Mouse (Mus musculus) leukemia stem cell, adult 10-12 weeks (primary cell): Measurements from ENCODE around the gene Fhod1. TPM values are rescaled to one million over a fixed set of nuclear protein-coding genes. Genes with fewer than 3 reads are reported as not detected.

ENCODE experiments used
- polyA plus RNA-seq: library from polyadenylated mRNA; stranded (reverse); fragments of >175 nt; gene quantifications from 2 replicates; pipeline ENCODE4 v1.2.3, GENCODE M21; 2012; ENCODE audit warnings: low replicate concordance

The Fhod1 gene
- 12.1 and 15.3 TPM in 2 replicates for polyA plus RNA-seq

DNA sequence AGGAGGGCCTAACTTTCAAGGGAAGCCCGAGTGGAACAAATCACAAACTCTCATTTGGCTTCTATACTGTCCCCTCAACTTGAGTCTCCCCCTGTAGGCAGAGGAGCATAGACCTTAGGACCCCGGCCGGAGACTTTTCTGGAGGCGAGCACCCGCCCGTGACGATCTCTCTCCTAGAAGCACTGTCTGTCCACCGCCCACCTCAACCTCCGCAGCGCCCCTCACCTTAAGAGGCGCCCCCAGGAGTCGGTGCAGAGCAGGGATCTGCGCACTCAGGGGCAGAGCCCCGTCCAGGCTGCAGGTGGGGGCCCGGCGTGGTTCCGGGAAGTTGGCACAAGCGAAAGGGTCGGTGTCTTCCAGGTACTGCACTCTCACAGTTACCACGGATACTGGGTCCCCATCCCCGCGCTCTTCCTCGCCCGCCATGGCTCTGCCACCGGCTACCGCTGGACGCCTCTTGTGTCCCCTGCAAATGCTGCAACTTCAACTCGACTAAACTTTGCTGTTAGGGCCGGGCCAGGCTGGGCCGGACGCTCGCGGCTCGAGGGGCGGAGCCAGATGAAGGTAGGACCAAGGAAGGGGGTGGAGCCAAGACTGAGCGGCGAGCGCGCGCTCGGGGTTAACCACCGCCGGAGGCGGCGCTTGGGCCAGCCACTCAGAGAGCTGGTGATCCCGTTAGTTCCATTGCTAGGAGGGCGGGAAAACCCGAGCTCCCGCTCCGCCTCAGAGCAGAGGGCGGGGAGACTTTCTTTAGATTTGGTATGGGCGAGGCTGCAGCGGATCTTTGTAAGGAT, at the start of gene Fhod1:
Gene Fhod1, minus strand, starts transcription at position 526 of the 794 bp plus-strand sequence.

GRCm38 (mm10) chr8:105373032-105373431, 25.3 kb upstream of the Fhod1 start, which contains the start of gene Plekhg4:
Gene Plekhg4 (plus strand): TSS chr8:105373274.

GRCm38 (mm10) chr8:105348450-105349095, 820 bp upstream of the Fhod1 start, which contains the start of gene Slc9a5:
Gene Slc9a5 (plus strand): TSS chr8:105348843.

GRCm38 (mm10) chr8:105326141-105326672, 21.5 kb downstream of the Fhod1 start, which contains the start of the genes Lrrc29 and Tmem208:
Gene Lrrc29 (minus strand): TSS chr8:105326278.
Gene Tmem208 (plus strand): TSS chr8:105326354.

GRCm38 (mm10) chr8:105305211-105306145, 42.3 kb downstream of the Fhod1 start, which contains the start of gene Elmo3:
Gene Elmo3 (plus strand): TSS chr8:105305601.

GRCm38 (mm10) chr8:105297511-105298192, 50.1 kb downstream of the Fhod1 start, which contains the start of gene E2f4:
Gene E2f4 (plus strand): TSS chr8:105297663.

DNA sequence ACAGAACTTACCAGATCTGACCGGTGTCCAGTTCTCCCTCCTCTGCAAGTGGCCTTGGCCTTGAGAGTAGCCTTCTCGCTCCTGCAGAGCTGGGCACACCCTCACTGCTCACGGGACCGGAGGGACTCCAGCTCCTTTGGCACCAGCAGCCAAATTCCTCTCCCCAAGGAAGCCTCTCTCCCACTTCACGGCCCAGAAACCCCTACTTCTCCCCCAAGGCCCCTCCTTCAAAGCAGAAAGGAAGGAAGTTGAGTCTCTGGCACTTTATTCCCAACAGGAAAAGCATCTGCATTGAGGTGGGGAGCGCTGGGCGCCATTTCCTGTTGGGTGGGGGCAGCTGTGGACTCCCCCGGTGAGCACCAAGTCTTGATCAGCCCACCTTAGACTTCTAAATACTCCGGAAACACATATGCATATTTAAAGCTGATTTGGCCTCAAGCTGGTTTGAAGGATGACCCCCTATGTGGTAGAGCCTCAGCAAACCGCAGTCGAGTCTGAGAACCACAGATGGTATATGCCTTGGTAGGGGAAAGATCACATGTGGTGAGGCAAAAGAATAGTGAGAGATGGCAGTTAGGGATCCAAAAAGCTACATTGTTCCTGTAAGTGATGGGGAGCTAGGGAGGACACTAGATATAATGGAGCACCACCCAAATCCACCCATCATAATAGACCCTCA, 51.7 kb downstream of the Fhod1 start, which contains the start of gene Exoc3l:
Gene Exoc3l, minus strand, starts transcription at position 207 of the 679 bp plus-strand sequence.

DNA sequence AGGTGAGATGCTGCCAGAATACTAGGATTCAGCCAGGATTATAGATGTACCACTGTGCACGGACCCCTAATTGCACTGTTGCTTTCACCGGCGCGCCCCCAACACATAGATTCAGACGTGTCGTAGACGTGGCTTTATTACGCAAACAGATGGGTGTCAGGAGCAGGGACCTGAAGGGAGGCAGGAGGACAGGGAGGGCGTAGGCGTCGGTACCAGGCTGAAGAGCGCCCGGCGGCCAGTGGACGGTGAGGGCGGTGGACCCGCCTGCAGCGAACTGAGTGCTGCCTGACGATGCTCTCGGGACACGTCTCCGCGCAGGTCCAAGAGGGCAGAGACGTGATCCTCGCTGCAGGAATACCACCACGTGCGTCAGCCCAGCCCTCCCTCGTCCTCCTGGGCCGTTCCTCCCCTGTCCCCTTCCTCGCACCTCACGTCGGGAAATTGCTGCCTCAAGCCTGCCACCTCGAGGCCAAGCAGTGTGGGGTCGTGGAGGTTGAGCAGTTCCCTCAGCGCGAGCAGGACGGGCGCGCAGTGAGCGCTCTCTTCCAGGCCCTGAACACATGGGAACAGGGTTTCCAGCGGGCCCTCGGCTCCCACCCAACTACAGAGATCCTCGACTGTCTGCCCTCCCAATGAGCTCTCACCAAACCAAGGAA, 57.8 kb downstream of the Fhod1 start, which contains the start of gene 4931428F04Rik:
Gene 4931428F04Rik, minus strand, starts transcription at position 60 of the 656 bp plus-strand sequence.

Other genes starting within 250 kb of the Fhod1 start
- gene Ces4a, start 216.2 kb downstream of the Fhod1 start, polyA plus RNA-seq = not detected in 2 replicates
- gene Cbfb, start 177.3 kb downstream of the Fhod1 start, polyA plus RNA-seq = 6.1 and 10.6 TPM in 2 replicates
- 4.3 and 5.7 TPM in 2 replicates for gene D230025D16Rik, start 122.8 kb downstream of the Fhod1 start, polyA plus RNA-seq
- gene B3gnt9, start 92.8 kb downstream of the Fhod1 start, polyA plus RNA-seq = 9.6 and 20.1 TPM in 2 replicates
- 23.2 and 23.7 TPM in 2 replicates for gene Tradd, start 83.3 kb downstream of the Fhod1 start, polyA plus RNA-seq
- gene Fbxl8, start 83.3 kb downstream of the Fhod1 start, polyA plus RNA-seq = 9.4 and 9.9 TPM in 2 replicates
- gene Hsf4, start 78.2 kb downstream of the Fhod1 start, polyA plus RNA-seq = 0.42 and 0.66 TPM in 2 replicates
- gene Nol3, start 71.8 kb downstream of the Fhod1 start, polyA plus RNA-seq = 0.16 and 0.17 TPM in 2 replicates
- 0.70 and 1.6 TPM in 2 replicates for gene 4931428F04Rik, start 58.1 kb downstream of the Fhod1 start, polyA plus RNA-seq
- 8.9 and 13.3 TPM in 2 replicates for gene Exoc3l, start 51.9 kb downstream of the Fhod1 start, polyA plus RNA-seq
- gene E2f4, start 50.3 kb downstream of the Fhod1 start, polyA plus RNA-seq = 112 and 208 TPM in 2 replicates
- gene Elmo3, start 42.4 kb downstream of the Fhod1 start, polyA plus RNA-seq = 1.1 and 2.1 TPM in 2 replicates
- 1.7 and 5.1 TPM in 2 replicates for gene Lrrc29, start 21.7 kb downstream of the Fhod1 start, polyA plus RNA-seq
- 33.2 and 55.2 TPM in 2 replicates for gene Tmem208, start 21.6 kb downstream of the Fhod1 start, polyA plus RNA-seq
- 1.3 and 1.5 TPM in 2 replicates for gene Slc9a5, start 890 bp upstream of the Fhod1 start, polyA plus RNA-seq
- gene Plekhg4, start 25.3 kb upstream of the Fhod1 start, polyA plus RNA-seq = not detected in 2 replicates
- not detected in 2 replicates for gene Kctd19, start 65.5 kb upstream of the Fhod1 start, polyA plus RNA-seq
- gene Lrrc36, start 65.6 kb upstream of the Fhod1 start, polyA plus RNA-seq = 0.57 and 0.61 TPM in 2 replicates
- 2.1 and 3.3 TPM in 2 replicates for gene Tppp3, start 123.6 kb upstream of the Fhod1 start, polyA plus RNA-seq
- gene Zdhhc1, start 148.9 kb upstream of the Fhod1 start, polyA plus RNA-seq = 5.9 and 9.0 TPM in 2 replicates
- gene Hsd11b2, start 170.8 kb upstream of the Fhod1 start, polyA plus RNA-seq = not detected in 2 replicates
- 11.0 and 23.8 TPM in 2 replicates for gene Atp6v0d1, start 218.1 kb upstream of the Fhod1 start, polyA plus RNA-seq